Mouse (Mus musculus) testis, postnatal 10 days (tissue): ENCODE results near the gene Pip5kl1.
A peak's percentile ranks its signal among the peaks of the same experiment; 100 is the strongest.

Experiments used
- DNase-seq: peaks from one replicate; pipeline ENCODE4 v3.0.0; 2021; ENCODE audit warnings: low spot score

Gene Pip5kl1

GRCm38 (mm10) chr2:32612274-32612673, 37.7 kb downstream of the Pip5kl1 start:
- peak; percentile 67 for DNase-seq

DNA sequence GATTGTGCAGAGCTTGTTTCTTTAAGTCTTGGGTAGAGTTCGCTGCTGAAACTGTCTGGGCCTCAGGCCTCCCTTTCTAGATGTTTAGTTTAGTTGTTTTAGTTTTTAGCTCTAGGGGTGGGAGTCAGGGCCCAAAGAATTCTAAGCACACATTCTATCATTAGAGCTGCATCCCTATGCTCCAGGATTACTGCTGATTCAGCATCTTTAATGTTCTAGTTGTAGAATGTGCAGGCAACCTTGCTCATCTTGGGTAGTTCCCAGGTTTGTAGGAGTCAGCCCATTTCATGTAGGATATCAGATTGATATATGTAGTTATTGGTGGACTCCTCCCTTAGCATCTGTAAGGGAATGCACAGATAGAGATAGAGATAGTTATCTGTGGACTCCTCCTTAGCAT, 42.5 kb downstream of the Pip5kl1 start:
- DNase-seq = no peak

GRCm38 (mm10) chr2:32617601-32618000, 43.0 kb downstream of the Pip5kl1 start:
- peak; percentile 59 for DNase-seq

- no peak for DNase-seq
Observed at GRCm38 (mm10) chr2:32618051-32618450, 43.5 kb downstream of the Pip5kl1 start.

- peak; percentile 83 for DNase-seq
Observed at GRCm38 (mm10) chr2:32620682-32621516, 46.3 kb downstream of the Pip5kl1 start.

GRCm38 (mm10) chr2:32621517-32621859, 46.9 kb downstream of the Pip5kl1 start, which contains the start of gene Ak1:
TSS of gene Ak1 (plus strand) at chr2:32621758.
- no peak for DNase-seq

DNA sequence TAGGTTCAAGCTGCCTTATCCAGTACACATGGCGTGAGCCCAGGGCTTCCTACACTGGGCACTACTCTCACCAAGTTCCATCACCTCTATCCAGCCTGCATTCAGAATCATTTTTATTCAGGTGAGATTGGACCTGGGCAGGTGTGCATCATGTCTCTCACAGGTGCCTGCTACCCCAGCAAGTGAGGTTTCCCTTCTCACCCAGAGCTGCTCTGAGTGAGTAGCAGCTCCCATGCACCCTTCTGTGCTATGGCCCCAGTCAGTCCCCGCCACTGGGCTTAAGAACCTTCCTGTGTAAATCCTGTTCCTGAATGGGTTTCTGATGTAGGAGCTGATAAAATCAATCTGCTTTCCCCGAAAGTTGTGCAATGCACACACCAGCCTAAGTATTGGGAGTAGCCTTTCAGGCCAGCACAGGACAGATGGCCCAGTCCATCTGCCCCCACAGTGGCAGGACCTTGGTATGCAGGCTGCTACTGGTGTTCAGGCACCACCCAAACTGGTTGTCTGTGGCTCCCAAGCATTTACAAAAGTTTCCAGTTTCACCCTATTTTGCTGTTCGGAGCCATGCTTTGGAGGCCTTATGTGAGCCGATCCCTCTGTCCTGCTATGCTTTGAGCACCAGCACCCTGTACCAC, 49.6 kb downstream of the Pip5kl1 start:
- no peak for DNase-seq

DNA sequence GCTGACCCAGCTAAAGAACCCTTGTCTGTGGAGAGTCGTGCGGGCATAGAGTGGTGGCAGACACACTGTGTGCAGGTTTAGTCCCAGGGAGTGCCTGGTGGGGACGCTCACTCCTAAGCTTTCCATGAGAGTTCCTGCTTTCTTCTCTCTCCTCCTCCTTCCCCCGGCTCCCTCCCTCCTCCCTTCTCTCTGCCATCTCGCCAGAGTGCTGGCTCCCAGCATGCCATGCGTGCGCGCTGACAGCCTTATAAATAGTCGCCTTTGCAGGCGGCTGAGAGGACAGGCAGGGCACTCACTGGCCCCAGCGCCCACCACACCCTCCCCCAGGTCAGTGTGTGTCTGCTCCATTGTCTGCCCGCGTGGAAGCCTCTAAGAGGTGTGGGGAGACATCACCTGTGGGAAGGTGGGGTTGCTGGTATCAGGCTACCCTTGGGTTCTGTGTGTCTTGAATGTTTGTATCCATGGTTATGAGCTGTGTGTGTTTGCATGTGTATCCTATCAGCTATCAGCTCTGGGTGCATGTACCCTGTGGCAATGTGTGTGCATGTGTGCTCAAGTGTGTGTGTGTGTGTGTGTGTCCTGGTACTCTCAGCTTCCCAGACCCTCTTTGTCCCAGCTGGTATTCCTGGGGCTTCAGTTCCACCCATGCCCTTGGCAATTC, 50.7 kb downstream of the Pip5kl1 start:
- DNase-seq = peak; percentile 77

- DNase-seq = peak; percentile 67
Observed at GRCm38 (mm10) chr2:32625873-32626694, 51.5 kb downstream of the Pip5kl1 start.

GRCm38 (mm10) chr2:32627266-32628043, 52.9 kb downstream of the Pip5kl1 start:
- DNase-seq = no peak

GRCm38 (mm10) chr2:32628044-32628550, 53.5 kb downstream of the Pip5kl1 start:
- DNase-seq = no peak

GRCm38 (mm10) chr2:32628729-32629128, 54.1 kb downstream of the Pip5kl1 start:
- peak; percentile 82 for DNase-seq

DNA sequence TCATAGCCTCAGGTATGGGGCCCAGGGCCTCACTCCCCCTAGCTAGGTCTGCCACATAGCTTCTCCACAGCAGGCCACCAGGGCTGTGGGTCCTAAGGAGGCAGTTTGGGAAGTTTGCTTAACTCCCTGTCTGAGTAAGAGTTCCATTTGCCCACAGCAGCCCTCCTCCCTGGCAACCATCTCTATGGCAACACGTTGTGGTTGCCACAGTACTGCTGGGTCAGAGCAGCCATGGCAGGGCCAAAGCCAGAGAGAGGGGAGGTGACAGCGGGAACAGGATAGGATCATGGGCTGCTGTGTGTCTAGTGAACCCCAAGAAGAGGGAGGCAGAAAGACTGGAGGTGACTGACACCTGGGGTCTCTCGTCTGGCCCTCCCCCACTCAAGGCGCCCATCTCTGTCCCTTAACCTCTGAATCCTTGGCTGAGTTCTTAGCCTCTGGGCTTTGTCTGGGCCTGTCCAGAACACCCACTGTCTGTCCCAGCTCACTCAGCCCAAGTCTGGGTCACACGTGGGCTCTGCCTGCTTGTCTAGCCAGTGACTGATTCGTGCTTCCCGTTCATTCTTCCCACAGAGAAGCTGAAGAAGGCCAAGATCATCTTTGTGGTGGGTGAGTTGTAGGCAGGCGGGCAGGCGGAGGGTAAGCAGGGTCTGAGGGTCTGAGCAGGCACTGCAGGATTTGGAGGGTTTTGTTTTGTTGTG, 54.8 kb downstream of the Pip5kl1 start:
- peak; percentile 65 for DNase-seq

- DNase-seq = no peak
Observed at GRCm38 (mm10) chr2:32630036-32630435, 55.4 kb downstream of the Pip5kl1 start.

GRCm38 (mm10) chr2:32631046-32631445, 56.4 kb downstream of the Pip5kl1 start:
- DNase-seq = no peak

- DNase-seq = peak; percentile 84
Observed at GRCm38 (mm10) chr2:32631737-32632394, 57.3 kb downstream of the Pip5kl1 start.
